Mouse (Mus musculus) kidney, postnatal 4 days (tissue): ENCODE measurements around the gene Dennd5b.
A peak's percentile ranks its signal among the peaks of the same experiment; 100 is the strongest.

ENCODE experiments used
- DNase-seq, 2 experiments: peaks; one replicate each; pipeline ENCODE4 v3.0.0; 2021; ENCODE audit warnings: mixed read lengths in 2 of 2

Gene Dennd5b

DNA sequence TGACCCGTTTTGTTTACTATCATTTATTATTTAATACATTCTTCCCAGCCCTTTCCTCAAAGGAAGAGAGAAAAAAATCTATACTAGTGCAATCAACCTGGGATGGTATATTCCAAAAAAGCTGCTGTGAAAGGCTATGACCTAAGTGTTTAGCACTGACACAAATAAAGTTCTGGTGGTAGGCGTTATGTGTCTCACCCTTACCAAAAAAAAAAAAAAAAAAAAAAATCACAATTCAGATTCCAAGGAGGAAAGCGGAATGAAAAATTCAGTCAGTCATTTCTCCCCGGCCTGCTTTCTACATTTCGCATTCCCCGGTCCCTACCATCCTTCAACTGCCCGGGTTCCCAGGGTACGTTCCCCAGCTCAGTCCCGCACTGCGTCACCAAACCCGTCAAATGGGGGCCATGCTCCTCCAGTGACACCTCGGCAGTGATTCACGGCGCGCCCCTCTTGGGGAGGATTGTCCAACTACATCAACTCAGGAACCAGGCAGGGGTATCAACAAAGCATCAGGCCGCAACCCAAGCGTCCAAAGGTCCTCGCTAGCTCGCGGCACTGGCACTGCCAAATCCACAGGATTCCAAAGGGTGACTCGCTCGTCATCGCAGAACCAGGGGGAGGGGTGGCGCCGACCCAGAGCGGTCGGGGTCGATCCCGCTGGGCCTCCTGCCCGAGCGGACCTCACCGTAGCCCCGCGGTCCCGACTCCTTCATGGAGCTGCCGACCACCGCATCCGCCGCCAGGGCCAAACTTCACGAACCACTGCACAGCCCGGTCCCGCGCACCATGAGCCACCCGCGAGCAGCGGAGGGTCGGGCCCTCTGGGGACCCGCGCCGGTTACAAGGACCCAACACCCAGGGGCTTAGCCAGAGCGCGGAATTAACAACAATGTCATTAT lies 1.1 kb downstream of the Dennd5b start:
- peak; percentile 70 to 80 for DNase-seq

GRCm38 (mm10) chr6:149098993-149099392 lies 2.5 kb downstream of the Dennd5b start:
- DNase-seq, result no peak

GRCm38 (mm10) chr6:149097276-149097675 lies 4.2 kb downstream of the Dennd5b start:
- no peak for DNase-seq

DNA sequence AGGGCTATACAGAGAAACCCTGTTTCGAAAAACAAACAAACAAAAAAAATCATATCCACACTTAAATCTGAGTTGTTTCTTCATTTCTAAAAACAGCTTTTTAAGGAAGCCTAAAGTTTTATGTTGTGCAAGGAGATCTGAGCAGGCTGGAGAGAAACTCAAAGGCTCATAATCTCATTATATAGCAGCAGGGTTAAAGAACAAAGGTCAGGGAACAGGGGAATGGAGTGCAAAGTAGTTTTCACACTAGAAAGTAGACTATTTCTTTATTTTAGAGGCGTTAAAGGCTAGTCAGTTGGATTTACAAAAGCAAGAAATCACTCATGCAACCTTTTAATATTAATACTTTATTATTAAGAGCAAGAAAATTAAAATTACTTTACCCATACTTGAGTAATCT lies 5.2 kb downstream of the Dennd5b start:
- DNase-seq, result no peak

GRCm38 (mm10) chr6:149095389-149095788 lies 6.1 kb downstream of the Dennd5b start:
- DNase-seq, result peak; percentile 8 to 17

DNA sequence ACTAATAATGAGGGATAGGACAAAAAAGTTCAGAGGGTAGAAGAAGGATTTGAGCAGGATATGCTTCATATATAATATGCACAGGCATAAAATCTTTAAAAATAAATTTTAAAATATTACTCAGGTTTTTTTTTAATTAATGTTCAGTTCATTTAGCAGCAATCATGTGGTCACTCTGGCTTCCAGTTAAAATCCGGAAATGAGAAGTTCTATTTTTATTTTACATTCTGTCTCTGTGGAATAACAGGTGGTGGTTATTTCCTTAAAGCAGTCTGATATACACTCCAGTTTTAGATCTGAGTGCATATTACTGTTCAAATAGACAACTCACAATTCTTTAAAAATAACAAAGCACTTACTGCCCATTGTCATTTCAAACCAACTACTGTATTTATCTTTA lies 6.9 kb downstream of the Dennd5b start:
- no peak for DNase-seq

- DNase-seq, result peak; percentile 32 to 34
Measured at GRCm38 (mm10) chr6:149093465-149093864, 8.0 kb downstream of the Dennd5b start.

GRCm38 (mm10) chr6:149092406-149092805 lies 9.1 kb downstream of the Dennd5b start:
- no peak for DNase-seq

- no peak for DNase-seq
Measured at GRCm38 (mm10) chr6:149077136-149077808, 24.2 kb downstream of the Dennd5b start.

GRCm38 (mm10) chr6:149073854-149074253 lies 27.6 kb downstream of the Dennd5b start:
- DNase-seq, result no peak

- DNase-seq, result no peak
Measured at GRCm38 (mm10) chr6:149072873-149073272, 28.6 kb downstream of the Dennd5b start.

DNA sequence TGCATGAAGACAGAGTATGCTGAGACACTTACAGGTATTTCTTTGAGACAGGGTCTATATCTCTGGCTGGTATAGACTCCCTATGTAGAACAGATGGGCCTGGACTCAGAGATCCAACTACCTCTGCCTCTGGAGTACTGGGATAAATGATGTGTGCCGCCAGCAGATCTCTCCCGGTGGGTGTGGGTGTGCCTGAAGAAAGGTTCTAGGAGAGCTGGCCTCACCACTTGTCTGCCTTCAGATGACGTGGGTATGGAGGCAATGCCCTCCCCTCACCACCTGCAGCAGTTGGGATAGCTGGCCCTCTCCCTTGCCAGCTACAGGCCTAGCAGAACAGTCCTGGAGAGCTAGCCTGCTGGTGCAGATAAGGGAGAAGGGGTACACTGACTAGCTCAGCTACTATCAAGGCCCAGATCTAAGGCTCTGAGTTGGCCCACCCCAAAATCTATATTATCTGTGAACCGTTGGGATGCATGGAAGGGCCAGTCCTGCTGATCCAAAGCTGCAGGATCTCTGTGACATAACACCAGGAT lies 30.8 kb downstream of the Dennd5b start:
- no peak for DNase-seq

DNA sequence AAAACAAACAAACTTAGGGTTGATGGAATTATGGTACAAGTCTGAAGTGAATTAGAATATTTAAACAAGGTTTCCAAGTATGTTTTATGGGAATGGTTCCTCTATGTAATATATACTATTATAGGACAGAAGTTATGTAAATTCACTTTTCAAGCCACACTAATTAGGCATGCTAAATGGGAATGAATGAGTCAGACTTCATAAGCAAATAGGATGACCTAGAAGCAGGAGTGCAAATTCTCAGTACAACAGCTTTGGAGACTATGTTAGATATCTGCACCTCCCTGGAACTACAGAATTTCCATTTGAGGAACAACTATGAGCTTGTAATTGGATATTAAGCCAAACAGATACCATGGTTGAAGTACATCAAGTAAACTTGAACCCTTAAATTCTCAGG lies 38.1 kb downstream of the Dennd5b start:
- DNase-seq, result no peak

GRCm38 (mm10) chr6:149060670-149061387 lies 40.7 kb downstream of the Dennd5b start:
- no peak for DNase-seq

DNA sequence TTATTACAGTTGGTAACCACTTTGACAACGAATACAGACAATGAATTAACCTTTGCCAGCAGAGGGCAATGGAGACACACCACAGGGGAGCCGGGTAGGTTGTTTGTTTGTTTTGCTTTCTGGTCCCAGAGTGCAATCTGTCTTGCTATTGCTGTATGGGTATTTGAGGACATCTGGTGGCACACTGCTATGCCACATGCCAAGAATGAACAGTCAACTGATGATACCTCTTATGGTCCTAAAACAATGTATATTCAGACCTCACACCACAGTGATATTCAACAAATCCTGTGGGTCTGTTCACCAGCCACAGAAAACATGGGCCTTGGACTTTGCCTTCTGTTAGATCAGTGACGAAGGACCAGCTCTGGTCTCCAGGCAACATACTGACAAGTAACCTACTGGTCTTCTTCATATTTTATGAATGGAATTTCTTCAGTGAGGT lies 43.5 kb downstream of the Dennd5b start:
- peak; percentile 20 to 44 for DNase-seq

DNA sequence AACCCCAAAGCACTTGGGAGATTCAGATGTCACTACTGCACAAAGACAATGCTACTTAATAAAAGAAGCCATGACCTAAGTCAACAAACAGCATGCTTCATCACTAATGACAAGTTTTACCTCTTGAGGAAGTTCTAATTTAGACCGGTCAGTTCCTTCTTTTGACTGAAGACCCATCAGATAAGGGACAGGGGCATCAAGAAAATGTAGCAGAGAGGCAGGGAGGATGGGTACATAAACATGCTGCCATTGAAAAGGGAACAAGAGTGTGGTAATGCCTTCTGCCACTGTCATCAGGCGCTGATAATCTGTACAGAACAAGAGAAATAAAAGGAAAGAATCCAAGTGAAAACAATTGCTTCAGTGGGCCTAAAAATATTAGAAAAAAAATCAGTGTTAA lies 46.7 kb downstream of the Dennd5b start:
- DNase-seq, result no peak

DNA sequence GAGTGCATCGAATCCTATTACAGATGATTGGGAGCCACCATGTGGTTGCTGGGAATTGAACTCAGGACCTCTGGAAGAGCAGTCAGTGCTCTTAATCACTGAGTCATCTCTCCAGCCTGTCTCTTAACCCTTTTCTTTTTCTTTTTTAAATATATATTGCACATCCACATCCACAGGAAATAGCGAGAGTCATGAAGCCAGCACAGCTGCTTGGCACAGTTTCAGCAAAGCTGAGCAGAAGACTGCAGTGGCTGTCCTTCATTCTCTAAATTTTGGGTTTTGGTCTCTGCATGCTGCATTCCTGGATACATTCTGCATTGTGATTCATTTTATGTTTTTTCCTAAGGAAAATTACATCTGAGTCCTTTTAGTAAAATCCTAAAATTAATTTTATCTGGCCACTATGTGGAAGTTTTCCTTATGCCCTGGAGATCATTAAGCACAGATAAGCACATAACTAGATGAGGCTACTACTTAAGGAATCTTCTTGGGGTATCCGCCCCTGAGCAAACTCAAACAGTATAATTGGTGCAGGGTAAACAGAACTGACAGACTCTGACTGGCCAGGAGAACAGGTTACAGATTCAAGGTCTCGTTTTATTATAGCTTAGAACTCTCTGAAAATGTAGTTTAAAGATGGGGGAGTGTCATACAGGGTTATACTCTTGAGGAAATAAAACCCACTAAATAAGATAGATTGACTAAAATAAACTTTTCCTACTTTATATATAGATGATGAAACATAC lies 50.3 kb downstream of the Dennd5b start:
- DNase-seq, result peak; percentile 34 to 47

GRCm38 (mm10) chr6:149040099-149040498 lies 61.4 kb downstream of the Dennd5b start:
- DNase-seq, result no peak

DNA sequence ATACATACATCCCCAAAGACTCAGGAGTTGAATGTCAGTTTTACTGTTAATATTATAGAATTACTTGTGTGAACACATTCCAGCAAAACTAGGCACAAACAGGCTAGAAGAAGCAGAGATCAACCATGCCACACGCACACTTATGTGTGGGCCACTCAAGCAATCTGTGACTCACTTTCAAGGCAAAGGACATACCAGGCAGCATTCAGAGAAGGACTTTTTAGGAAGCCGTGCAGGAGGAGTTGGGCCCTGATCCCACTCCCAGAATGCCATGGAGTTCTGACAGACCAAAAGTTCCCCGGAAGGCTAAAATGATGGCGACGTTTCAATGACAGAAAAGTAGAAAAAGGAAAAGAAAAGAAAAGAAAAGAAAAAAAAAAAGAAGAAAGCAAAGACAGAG lies 69.3 kb downstream of the Dennd5b start:
- no peak for DNase-seq

GRCm38 (mm10) chr6:149031377-149031776 lies 70.1 kb downstream of the Dennd5b start:
- no peak for DNase-seq

DNA sequence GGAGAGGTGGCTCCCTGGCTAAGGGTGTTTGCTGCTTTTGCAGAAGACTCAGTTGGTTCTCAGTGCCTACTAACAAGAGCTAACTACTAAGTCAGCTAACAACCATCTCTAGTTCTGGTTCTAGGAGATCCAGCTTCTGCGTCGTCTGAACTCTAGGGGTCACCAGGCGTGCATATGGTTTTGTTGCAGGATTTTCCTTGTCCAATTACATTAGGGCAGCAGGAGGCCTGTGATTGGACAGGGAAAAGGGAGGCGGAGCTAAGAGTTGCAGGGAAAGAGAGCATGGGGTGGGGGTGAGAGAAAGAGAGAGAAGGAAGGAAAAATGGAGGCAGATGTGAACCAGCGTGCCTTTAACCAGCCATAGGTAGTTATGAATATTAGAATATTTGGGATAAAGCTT lies 83.0 kb downstream of the Dennd5b start:
- DNase-seq, result no peak

- DNase-seq, result peak in 1 of 2 experiments; percentile 8
Measured at GRCm38 (mm10) chr6:149010766-149011301, 90.6 kb downstream of the Dennd5b start.
